Mouse (Mus musculus) gastrocnemius, adult 2 months (tissue): ENCODE measurements at regions not wholly inside any gene's neighbourhood (a gene's known extent, or its start where the extent isn't known, plus 50 kb on each side); places are given as distances from the start of the nearest gene placed in this dataset.

ENCODE experiments used
- DNase-seq: peaks from one replicate; pipeline ENCODE4 v3.0.0; 2022
- H3K27ac ChIP-seq: fragments of 200-600 bp; 2 replicates; pipeline ENCODE4 v1.8.1; 2022; ENCODE audit warnings: mild to moderate bottlenecking
- H3K4me3 ChIP-seq: fragments of 200-600 bp; 2 replicates; pipeline ENCODE4 v1.8.1; 2022; ENCODE audit warnings: mild to moderate bottlenecking, moderate library complexity
- CTCF ChIP-seq: fragments of 200-600 bp; IDR thresholded peaks from 2 replicates; pipeline ENCODE4 v1.8.1; 2022; ENCODE audit warnings: antibody characterized with exemption, mild to moderate bottlenecking, moderate library complexity
- intact Hi-C: fragments of 180-260 bp; cut with DNase I; formaldehyde crosslinking; loops from one replicate; pipeline ENCODE4 v1.15.1; 2025

DNA sequence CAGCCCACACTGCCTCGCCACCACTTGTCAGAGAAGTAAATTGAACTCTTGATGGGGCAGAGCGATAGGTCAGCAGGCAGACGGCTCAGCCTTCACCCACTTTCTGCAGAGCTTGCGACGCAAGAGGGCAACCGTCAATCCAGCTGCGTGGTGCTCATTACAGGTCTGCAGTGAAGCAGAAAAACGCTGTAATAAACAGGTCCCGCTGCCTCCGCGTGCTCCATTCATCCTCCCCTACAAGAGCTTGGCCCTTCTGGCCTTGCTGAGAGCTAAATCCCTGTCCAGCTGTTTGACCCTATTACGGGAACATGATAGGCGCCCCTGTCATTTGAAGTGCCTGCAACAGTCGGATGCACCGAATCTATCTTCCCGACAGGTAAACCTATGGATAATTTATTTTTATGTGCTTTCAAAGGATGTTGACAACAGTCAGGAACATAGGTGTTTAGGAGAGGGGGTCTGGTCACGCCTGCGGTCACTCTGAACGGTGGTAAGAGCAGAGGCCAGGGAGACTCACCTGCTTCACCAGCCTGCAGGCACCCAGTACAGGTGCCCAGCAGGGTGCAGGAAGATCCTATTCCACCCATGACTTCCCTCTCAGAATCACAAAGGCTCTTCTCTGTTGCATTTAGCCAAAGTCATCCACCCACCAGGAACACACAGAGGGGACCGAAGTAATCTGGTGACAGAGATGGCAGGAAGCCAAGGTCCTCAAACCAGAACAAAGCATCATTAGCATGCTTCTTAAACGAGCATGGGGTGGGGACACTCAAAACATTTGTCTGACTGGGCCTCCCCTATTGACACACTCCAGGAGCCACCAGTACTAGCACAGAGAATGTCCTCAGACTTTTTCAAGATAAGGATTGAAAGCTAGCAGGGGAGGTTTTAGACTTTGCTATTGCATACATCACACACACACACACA lies 464.1 kb upstream of the Mgmt start:
- intact Hi-C loops: no loop called here

DNA sequence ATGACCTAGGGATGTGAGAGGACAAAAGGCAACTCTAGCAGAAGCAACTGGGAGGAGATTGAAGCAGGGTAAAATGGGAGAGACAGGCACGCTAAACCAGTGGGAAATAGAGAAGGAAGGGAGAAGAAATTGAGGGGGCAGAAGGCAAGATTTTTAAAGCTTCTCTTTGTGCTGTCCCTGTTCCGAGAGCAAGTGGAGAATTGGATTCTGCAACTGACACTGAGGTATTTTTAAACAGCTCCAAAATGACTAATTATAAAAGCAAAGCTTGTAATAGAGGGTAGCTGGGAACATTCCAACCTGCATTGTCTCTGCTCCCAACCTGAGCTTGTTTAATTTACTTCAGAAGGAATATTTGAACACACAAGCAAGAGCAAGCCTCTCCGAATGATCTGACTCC lies 460.7 kb upstream of the Mgmt start:
- no peak for TF ChIP-seq CTCF
- intact Hi-C loops: no loop called here
- Histone ChIP-seq H3K27ac (no peak overlapping the region), H3K4me3 (no peak overlapping the region)
- no peak for DNase-seq

More for the DNA sequence above, 464.1 kb upstream of the Mgmt start:
- H3K4me3 ChIP-seq: no peak overlapping the region
- no peak for DNase-seq
- TF ChIP-seq CTCF: no peak
- no peak overlapping the region for H3K27ac ChIP-seq

DNA sequence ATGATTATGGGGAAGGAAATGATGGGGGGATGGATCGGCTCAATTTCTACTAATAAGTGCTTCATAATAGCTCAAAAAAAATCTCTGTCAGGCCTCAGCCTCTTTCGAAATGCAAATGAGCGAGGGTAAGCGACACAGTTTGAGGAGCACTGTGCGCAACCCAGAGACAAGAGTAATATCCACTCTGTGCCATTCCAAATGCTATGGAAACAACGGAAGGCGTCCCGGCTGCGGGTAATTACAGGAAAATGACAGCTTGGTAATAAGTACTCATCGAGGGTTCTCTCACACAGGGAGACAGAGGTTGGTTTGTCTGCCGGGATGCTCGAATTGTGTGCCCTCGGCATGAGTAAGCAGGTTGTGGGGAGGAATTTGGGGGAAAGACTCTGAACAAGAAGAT lies 459.9 kb upstream of the Mgmt start:
- intact Hi-C loops: no loop called here

DNA sequence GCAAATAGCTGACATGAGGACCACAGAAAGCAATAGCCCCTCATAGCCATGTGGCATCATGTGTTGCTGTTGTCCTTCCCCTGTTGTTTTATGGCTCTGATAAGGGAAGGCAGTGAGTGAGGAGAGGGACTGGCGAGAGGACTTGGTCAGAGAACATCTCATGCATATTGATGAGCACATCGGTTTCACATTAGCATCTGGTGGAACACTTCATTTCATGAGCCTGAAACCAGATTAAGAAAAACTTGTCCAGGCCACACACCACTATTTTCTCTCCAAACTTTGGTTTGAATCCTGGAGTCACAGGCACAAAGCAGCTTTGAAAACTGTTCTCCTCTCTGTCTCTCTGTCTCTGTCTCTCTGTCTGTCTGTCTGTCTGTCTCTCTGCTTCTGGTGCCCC lies 451.0 kb upstream of the Mgmt start:
- Histone ChIP-seq H3K4me3 (no peak overlapping the region), H3K27ac (no peak overlapping the region)
- no peak for DNase-seq
- intact Hi-C loops: no loop called here
- TF ChIP-seq CTCF: no peak

More for the DNA sequence above, 459.9 kb upstream of the Mgmt start:
- no peak overlapping the region for H3K4me3 ChIP-seq
- no peak for TF ChIP-seq CTCF
- no peak overlapping the region for H3K27ac ChIP-seq
- DNase-seq: no peak

DNA sequence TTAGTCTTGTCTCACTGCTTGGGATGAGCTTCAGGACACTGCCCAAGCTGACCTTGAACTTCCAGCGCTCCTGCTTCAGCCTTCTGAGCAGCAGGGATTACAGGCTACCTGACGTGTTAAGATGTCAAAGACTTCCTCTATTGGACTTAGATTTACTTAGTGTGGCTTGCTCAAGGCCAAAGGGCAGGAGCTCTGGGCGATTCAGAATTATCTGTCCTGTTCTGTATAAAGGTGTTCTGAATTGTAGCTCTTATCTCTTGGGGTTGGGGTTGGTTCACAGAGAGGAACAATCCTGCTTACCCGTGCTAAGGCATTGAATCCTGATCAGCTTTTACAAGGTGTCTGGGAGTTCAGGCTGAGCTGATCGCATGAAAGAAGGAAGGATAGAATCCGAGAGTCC lies 449.3 kb upstream of the Mgmt start:
- intact Hi-C loops: no loop called here
- Histone ChIP-seq H3K4me3 (no peak overlapping the region), H3K27ac (no peak overlapping the region)
- TF ChIP-seq CTCF: no peak
- no peak for DNase-seq

DNA sequence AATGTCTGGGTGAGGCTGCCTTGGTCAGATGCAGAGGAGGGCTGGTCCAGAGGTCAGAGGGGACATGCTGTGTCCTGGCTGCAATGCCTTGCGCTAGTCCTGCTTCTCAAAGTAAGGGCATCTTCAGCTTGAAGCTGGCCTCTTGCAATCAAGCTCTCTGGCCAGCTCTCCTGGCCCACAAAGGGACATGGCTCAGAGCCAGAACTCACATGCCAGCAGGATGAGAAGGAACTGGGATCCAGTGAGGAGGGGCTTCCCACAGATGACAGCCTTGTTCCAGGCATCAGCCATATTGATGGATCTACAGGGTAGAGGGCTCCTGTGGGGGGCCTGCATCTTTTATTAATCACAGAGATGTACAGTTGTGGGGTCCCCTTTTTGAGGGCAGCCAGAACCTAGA lies 445.1 kb upstream of the Mgmt start:
- no peak for TF ChIP-seq CTCF
- Histone ChIP-seq H3K27ac (no peak overlapping the region), H3K4me3 (no peak overlapping the region)
- intact Hi-C loops: no loop called here
- no peak for DNase-seq

DNA sequence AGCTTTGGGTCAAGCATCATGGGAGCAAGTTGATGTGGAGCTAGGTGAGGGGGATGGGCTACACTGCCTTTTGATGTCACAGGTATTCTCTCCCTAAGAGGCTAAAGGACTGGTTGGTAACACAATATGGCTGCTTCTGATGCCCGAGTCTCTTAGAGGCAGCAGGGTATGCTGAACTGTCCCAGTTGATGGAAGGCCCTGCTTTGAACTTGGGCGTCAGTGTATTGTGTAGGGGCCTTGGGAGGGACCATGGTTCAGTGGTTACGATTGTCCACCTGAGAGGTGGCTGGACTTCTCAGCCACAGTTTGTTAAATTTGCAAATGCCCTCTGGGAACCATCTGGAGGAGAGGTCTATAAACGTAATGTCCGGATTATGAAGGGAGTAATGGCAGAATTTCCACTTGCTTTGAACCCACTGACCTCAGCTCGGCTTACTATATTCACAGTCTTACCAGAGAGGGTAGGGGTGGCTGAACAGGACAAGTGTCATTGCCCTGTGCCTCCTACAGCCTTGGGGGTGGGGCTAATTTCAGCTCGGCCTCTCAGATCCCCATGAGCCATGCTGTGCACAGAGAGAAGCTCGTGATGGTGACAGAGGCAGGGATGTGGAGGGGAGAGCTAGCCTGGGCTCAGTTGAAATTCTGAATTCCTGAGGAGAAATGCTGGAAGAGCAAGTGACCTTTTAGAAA lies 442.6 kb upstream of the Mgmt start:
- intact Hi-C loops: no loop called here
- Histone ChIP-seq H3K27ac (no peak overlapping the region), H3K4me3 (no peak overlapping the region)
- no peak for TF ChIP-seq CTCF
- DNase-seq: no peak

DNA sequence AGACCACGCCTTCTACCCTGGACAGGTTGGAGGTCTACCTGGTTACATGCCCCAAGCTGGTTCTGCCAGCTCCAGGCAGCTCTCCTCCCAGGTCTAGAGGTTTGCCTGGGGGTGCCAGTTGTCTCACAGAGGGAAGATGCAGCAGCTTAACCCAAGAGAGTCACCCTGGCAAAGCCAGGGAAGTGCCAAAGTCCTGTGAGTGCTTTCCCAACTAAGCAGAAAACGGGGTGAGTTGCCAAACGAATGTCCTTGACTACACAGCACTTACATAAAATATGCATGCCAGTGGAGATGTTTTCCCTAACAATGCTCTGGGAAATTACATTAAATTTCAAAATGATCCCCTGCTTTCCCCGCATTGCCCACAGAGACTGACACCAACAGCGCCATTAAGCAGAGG lies 441.9 kb upstream of the Mgmt start:
- no peak overlapping the region for H3K27ac ChIP-seq
- H3K4me3 ChIP-seq: no peak overlapping the region
- intact Hi-C loops: no loop called here
- TF ChIP-seq CTCF: no peak
- DNase-seq: no peak

DNA sequence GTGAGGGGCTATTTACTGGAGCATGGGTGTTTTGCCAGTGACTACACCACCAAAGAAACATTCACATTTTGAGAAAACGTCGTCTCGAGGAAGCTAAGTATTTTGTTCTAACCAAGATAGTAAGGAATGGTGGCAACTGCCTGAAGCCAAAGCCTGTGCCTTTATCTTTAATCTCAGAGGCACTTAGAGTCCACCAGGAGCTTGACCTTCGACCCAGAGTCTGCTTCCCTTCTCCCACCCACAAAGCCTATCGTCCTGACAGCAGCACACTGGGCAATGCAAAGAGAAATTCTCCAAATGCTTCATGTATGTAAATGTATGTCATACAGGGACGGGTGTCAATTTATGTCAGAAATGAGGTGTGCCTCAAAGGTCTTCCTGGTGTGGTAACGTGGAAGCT lies 437.2 kb upstream of the Mgmt start:
- no peak for TF ChIP-seq CTCF
- intact Hi-C loops: no loop called here
- H3K4me3 ChIP-seq: no peak overlapping the region
- no peak overlapping the region for H3K27ac ChIP-seq
- no peak for DNase-seq

DNA sequence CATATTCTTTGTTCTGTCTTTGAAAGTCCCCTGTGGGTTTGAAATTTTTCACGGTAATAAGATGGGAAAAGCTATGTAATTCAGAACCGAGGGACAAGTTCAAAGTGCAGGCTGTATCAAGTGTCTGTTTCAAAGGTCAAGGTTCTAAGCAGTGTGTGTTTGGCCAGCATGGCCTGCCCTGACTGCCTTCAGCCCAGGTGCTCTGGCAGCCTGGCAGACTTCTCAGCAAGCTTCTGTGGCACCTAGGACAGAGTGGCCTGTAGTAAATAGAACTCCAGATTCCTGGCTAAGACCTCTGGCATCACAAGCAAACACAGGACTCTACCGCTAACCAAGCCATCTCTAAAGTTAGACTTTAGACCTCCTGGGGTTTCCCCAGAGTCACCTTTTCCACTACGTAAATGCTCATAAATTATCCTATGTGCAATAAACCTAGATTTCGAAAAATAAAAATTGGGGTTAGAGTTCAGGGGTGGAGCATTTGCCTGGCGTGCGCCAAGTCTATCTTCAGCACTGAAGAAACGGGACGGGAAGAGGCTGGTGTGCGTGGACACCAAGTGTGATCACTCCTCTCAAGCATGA lies 436.5 kb upstream of the Mgmt start:
- H3K4me3 ChIP-seq: no peak overlapping the region
- no peak for TF ChIP-seq CTCF
- DNase-seq: peak; percentile 57
- peak overlapping the region; percentile 35; the same call in 1 of the 2 replicates for H3K27ac ChIP-seq
- intact Hi-C loops: no loop called here

DNA sequence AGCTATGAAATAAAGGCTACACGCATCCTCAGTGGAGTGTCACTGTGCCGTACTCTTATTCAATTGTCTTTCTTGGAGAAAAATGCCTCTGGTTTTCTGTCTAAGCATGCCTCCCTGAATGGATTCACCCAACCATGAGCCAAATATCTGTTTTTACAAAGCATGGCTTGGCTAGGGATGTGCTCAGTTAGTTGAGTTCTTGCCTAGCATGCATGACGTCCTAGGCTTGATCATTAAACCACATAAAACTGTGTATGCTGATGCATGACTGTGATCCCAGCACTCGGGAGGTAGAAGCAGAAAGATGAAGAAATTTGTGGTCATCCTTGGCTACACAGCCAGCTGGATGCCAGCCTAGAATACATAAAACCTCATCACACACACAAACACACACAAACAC lies 417.3 kb upstream of the Mgmt start:
- no peak for DNase-seq
- intact Hi-C loops: no loop called here
- TF ChIP-seq CTCF: no peak
- H3K4me3 ChIP-seq: no peak overlapping the region
- H3K27ac ChIP-seq: no peak overlapping the region

DNA sequence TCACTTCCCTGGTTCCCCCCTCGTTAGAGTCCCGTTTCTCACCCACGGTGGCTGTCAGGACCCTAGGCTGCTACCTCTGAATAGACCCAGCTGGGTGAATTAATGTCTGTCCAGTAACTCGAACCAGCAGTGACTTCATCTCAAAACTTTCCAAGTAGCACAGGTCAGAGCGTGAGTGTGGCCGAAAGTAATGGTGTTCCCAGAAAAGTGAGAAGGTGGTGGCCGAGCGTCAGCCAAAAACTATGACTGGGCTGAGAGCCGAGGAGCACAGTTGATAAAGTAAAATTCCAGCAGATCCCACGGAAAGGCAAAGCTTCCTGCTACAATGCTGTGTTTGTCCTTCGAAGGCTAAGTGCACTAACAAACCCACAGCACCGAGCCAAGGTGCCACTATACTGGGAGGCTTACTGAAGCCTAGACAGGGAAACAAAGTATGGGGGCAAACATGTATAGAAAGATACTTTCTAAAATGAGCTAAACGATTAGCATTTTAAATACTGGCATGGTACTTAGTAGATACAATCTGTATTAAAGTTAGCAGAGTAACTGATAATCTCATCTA lies 413.7 kb upstream of the Mgmt start:
- no peak overlapping the region; the same call in 1 of the 2 replicates for H3K4me3 ChIP-seq
- no peak for TF ChIP-seq CTCF
- intact Hi-C loops: loop anchor here (10.0 kb wide), 2 partner anchors 646 to 764 kb away; no protein-coding TSS in a partner anchor
- peak overlapping the region; percentile 74 for H3K27ac ChIP-seq
- peak; percentile 54 for DNase-seq

DNA sequence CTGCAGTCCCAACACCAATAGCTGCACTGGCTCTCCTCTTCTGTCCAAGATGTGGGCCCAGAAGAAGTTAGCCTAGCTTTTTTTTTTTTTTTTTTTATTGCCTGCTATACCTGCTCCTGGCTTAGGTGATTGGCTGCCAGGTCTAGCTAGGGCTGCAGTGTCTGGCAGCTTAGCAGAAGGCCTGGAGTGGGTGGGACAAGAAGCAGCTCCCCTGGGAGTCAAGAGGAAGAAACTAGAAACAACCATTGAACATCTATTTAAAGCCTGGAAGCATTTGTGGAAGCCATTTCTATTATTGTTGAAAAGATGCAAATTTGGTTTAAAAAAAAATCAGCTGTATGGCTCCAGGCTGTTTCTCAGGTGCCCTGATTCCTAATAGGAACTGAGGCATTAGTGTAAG lies 411.2 kb upstream of the Mgmt start:
- no peak for TF ChIP-seq CTCF
- peak overlapping the region; percentile 51 for H3K27ac ChIP-seq
- DNase-seq: no peak
- intact Hi-C loops: loop anchor here (10.0 kb wide), 2 partner anchors 648 to 762 kb away; no protein-coding TSS in a partner anchor
- no peak overlapping the region for H3K4me3 ChIP-seq
